Mouse (Mus musculus): ENCODE results near the gene Atp7a. TPM values are rescaled to one million over a fixed set of nuclear protein-coding genes. Genes with fewer than 3 reads are reported as not detected.
"Not testable (repeated sequence)": the region's sequence is repeated elsewhere in the genome, so short reads cannot be mapped to it uniquely, and the experiment has no call there.

Gene Atp7a
- total RNA-seq (2021), result 1 to 10 TPM; 8.1 to 8.7 TPM
- long read RNA-seq, experiment 1, full-length matches to known transcripts, result 2 of 4 reads
- long read RNA-seq, experiment 1, partial matches to known transcripts, result 1 of 4 reads
- long read RNA-seq, experiment 1, other reads (novel, unspliced or antisense), result 1 of 4 reads
- long read RNA-seq, experiment 2, result 0 reads

DNA sequence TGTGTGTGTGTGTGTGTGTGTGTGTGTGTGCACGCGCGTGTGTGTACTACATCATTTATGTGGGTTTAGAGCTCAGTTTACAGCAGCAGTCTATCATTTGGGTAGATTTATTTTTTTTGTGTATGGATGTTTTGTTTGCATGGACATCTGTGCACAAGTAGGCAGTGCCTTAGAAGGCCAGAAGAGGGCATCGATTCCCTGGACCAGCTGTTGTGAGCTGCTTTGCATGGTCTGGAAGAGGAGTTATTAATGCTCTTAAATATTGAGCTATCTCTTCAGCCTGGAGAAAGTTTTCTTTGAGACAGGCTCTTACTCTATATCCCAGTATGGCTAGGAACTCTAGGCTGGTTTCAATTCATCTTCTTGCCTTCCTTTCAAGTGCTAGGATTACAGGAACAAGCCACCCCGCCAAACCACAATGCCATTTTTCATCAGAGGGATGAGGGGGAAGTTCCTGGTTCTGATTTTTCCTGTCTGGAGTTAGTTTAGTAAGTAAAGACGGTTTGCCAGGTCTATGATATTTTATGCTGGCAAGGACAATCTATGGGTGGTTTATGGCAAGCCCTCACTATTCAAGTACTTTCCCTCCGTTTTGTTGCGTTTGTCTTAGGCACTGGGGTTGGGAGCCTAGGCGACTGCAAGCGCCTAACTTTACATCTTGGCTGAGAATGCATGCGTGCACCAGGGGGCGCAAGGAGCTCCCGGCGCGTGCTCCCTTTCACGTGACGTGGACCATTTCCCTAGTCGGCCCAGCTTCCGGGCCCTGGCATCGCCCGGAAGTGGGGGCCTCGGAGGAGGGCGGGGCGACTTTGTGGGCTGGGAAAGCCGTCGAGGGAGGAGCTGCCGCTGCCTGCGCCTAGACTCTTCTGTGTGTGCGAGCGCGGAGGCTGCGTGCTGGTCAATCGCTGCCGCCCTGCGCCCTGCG, at the start of gene Atp7a:
Atp7a (plus strand) TSS at position 859 of the 925 bp plus-strand sequence.
- peak; percentile 73 for TF ChIP-seq CTCF (IDR thresholded peaks at IDR 0.05)
- peak within 1 kb of the TSS; percentile 82 for H3K4me3 ChIP-seq
- DNase-seq, result peak; percentile 95
- intact Hi-C loops (cut with DNase I), result loop anchor here (1.0 to 5.0 kb wide), 3 partner anchors 79 to 161 kb away; partner anchors contain the start of gene Pgk1
- peak within 1 kb of the TSS; percentile 86 for H3K27ac ChIP-seq

DNA sequence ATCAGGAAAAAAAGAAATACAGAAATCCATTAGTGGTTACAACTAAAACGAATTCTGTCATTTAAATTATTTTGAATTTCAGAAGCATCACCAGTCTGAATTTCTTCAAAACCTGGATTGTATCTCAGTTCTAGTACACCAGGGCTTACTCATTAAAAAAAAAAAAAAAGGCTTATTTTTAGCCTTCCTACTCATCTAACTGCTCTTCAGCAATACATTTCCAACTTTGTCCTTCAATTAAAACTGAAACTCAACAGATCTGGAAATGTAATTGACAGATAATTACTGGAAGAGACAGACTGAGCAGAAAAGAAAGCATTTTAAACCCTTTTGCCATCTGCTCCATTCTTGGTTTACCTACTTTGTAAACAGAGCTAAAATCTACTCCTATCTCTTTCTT, 25.5 kb upstream of the Atp7a start:
- no peak for DNase-seq
- no peak for TF ChIP-seq CTCF (IDR thresholded peaks at IDR 0.05)
- Histone ChIP-seq H3K27ac (no peak overlapping the region), H3K4me3 (no peak overlapping the region)
- intact Hi-C loops (cut with DNase I), result no loop called here

DNA sequence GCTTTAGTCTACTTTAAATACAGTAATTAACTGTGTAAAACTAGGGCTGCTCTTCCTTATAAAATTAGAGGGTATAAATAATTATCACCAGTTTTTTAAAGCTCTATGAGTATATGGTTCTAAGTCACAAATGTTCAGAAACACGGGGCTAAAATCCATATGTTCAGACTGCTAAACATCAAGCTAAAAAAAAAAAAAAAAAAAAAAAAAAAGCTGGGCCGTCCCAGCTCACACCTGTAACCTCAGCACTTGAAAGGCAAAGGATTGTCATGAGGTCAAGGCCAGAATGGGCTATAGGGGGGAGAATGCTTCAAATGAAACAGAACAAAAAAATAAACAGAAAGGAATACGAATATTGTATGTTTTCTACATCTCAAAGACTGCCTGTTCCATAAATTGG, 16.3 kb upstream of the Atp7a start:
- no peak for TF ChIP-seq CTCF (IDR thresholded peaks at IDR 0.05)
- intact Hi-C loops (cut with DNase I), result loop anchor here (5.0 kb wide), 1 partner anchor 83 kb away; the partner anchor contains the start of gene Atrx
- DNase-seq, result no peak
- H3K4me3 ChIP-seq, result peak overlapping the region; percentile 89
- peak overlapping the region; percentile 93 for H3K27ac ChIP-seq

DNA sequence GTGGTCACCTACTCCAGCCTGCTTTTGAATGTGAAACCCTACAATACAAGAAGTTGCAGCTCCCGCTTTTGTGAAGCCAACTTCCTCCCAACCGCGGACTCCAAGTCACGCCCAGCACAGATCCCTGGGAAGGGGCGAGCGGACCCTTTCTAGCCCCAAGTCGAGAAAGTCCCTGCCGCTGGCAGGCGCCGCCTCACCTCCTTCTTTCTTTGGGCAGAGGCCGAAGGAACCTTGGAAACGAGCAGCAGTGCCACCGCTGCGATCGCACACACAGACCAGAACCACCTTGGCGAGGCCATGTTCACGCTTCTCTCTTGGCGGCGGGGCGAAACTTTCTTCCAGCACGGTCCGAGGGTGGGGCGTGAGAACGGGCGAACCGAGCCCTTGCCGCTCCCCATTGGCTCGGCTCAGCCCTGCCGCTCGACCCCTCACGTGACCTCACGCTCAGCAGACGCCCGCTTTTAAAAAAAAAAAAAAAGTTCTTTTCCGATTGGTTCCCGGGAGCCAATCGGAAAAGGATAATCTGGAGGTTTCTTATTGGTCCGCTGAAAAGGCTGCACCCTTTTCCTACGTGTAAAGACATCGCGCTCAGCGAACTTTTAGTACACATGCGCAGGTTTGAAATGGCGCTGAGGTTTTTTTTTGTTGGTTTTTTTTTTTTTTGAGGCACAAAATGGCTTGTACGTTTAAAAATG, 15.5 kb upstream of the Atp7a start, which contains the start of gene Magt1:
Magt1 (minus strand) TSS at position 442 of the 695 bp plus-strand sequence.
- peak within 1 kb of the TSS; percentile 93 for H3K27ac ChIP-seq
- intact Hi-C loops (cut with DNase I), result loop anchor here (5.0 kb wide), 1 partner anchor 84 kb away; the partner anchor contains the start of gene Atrx
- peak within 1 kb of the TSS; percentile 89 for H3K4me3 ChIP-seq
- DNase-seq, result peak; percentile 92
- TF ChIP-seq CTCF (IDR thresholded peaks at IDR 0.05), result no peak

DNA sequence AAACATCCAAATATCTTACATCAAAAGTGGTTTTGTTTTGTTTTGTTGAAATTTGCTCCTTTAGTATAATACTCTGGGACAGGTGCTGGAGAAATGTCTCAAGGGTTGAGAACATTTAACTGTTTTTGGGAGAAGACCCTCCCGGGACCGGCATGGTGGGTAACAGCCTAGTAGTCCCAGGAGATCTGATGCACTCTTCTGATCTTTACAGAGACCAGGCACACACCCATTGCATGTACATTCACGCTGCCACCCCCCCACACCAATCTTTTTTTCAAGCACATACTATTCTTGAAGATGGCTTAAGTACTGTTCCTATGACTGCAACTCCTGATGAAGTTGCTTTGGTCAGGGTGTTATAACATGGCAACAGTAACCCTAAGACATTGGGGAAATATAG, 14.5 kb upstream of the Atp7a start:
- DNase-seq, result no peak
- peak overlapping the region; percentile 69 for H3K4me3 ChIP-seq
- peak overlapping the region; percentile 78 for H3K27ac ChIP-seq
- intact Hi-C loops (cut with DNase I), result loop anchor here (5.0 kb wide), 1 partner anchor 85 kb away; the partner anchor contains the start of gene Atrx
- TF ChIP-seq CTCF (IDR thresholded peaks at IDR 0.05), result no peak

DNA sequence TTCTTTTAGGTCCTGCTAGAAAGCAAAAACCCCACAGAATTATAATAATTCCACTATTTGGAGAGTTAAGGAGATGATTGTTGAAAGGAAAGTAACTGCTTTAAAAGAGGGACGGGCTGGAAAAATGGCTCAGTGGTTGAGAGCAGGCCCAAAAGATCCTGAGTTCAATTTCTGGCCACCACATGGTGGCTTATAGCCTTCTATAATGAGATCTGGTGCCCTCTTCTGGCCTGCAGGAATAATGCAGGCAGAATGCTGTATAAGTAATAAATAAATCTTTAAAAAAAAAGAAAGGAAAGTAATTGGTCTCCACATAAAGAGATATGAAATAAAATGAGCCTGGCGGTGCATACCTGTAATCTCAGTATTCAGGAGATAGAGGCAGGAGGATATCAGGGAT, 13.9 kb upstream of the Atp7a start:
- peak; percentile 42 for DNase-seq
- intact Hi-C loops (cut with DNase I), result loop anchor here (5.0 kb wide), 1 partner anchor 86 kb away; the partner anchor contains the start of gene Atrx
- peak; percentile 75 for TF ChIP-seq CTCF (IDR thresholded peaks at IDR 0.05)
- Histone ChIP-seq H3K4me3 (no peak overlapping the region), H3K27ac (no peak overlapping the region)

DNA sequence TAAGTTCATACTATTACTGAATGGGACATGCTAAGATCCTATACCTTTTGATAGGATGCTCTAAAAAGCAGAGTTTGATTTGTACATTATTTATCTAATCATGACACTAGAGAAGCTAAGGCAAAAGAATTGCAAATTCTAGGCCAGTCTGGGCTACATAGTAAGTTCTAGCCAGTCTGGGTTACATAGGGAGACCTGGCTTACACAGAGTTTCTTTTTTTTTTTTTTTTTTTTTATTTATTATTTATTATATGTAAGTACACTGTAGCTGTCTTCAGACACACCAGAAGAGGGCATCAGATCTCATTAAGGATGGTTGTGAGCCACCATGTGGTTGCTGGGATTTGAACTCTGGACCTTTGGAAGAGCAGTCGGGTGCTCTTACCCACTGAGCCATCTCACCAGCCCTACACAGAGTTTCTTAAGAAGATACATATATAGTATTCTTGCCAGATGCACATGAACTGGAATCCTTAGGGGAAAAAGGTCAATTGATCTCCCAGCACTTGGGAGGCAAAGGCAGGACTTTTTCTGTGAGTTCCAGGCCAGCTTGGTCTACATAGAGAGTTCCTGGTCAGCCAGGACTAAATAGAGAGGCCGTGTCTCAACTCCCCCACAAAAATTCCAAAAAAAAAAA, 12.2 kb upstream of the Atp7a start:
- intact Hi-C loops (cut with DNase I), result loop anchor here (5.0 kb wide), 1 partner anchor 88 kb away; the partner anchor contains the start of gene Atrx
- not testable (repeated sequence) for DNase-seq
- Histone ChIP-seq H3K4me3 (peak overlapping the region; percentile 74), H3K27ac (peak overlapping the region; percentile 93)

DNA sequence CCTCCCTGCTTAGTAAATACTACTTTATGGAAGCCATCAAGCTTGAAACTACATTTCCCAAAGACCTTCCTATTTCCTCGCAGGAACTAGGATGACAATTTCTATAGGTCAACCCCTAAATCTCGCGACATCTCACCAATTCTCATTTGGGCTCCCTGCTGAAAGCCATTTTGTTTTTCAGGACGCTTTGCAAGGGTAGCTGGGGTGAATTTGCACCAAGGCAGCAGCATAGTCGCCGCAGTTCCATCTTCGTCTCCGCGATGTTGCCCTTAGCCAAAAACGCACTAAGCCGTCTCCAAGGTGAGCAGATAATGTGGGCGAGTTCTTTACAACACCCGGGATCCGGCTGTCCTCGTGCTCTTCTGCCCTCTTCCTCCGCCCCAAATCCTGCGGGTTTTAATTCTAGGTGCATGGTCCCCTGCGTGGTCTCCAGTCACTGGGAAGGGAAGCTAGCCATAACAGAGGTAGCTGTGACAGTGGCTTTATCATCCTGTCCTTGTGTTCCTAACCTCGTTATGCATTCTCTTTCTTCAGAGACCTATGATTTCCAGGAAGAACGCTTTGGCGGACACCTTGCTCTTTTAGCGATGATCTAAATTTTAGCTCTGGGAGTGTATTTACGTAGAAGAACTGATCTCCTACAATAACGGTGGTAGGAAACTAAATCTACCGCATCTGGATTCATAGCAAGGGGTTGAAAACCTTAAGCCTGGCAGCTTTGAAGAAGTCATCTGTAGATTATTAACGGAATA, 11.3 kb upstream of the Atp7a start, which contains the start of gene Cox7b:
Cox7b (plus strand) TSS at position 130 of the 752 bp plus-strand sequence.
- peak within 1 kb of the TSS; percentile 74 for H3K4me3 ChIP-seq
- TF ChIP-seq CTCF (IDR thresholded peaks at IDR 0.05), result no peak
- intact Hi-C loops (cut with DNase I), result no loop called here
- peak; percentile 73 for DNase-seq
- peak within 1 kb of the TSS; percentile 93 for H3K27ac ChIP-seq

DNA sequence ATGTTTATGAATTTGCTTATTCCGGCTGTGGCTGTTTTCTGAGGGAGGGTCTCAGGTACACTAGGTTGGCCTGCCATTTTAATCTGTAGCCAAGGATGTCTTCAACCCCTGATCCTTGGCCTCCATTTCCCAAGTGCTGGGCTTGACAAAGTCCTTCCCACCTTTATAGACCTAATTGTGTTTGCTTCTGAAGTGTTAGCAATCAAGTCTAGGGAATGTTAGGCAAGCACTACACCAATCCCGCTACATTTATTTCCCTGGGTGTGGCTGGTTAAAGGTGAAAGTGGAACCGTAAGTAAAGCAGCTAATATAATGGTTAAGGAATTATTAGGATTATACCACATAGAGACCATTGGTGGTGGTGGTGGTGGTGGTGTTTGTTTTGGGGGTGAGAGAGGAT, 10.0 kb upstream of the Atp7a start:
- Histone ChIP-seq H3K27ac (peak overlapping the region; percentile 93), H3K4me3 (peak overlapping the region; percentile 74)
- DNase-seq, result no peak
- no peak for TF ChIP-seq CTCF (IDR thresholded peaks at IDR 0.05)
- intact Hi-C loops (cut with DNase I), result no loop called here

DNA sequence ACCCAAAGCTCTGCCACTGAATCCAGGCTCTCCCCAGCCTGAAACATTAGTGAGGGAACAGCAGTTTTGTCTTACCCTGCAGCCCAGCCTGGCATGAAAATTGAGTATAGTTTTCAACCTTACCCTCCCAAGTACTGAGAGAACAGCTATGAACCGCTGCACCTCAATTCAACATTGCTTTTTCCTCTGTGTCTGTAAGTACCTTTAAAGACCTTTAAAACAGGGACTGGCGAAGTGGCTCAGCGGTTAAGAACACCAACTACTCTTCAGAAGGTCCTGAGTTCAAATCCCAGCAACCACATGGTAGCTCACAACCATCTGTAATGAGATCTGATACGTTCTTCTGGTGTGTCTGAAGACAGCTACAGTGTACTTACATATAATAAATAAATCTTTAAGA, 9.6 kb upstream of the Atp7a start:
- Histone ChIP-seq H3K27ac (no peak overlapping the region), H3K4me3 (peak overlapping the region; percentile 74)
- no peak for TF ChIP-seq CTCF (IDR thresholded peaks at IDR 0.05)
- intact Hi-C loops (cut with DNase I), result no loop called here
- no peak for DNase-seq

DNA sequence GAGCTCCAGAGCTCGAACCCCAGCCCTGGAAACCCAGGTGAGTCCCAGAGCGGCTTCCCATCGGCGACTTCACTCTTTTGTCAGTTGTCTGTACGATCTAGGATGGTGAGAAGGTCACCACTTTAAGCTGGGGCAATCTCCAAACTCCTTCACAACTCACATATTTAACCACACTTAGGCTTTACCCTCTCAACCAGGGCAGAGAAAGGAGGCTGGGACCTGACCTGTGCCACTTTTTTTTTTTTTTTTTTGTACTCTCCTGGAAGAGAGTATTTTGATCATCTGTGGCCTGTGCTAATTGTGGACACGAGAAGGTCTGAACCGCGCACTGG, 233 bp downstream of the Atp7a start:
- intact Hi-C loops (cut with DNase I), result loop anchor here (5.0 kb wide), 1 partner anchor 160 kb away; the partner anchor contains the start of gene Pgk1
- TF ChIP-seq CTCF (IDR thresholded peaks at IDR 0.05), result no peak
- Histone ChIP-seq H3K4me3 (peak overlapping the region; percentile 82), H3K27ac (peak overlapping the region; percentile 86)
- DNase-seq, result no peak
